Mouse (Mus musculus) spleen, adult 12 weeks (tissue): ENCODE data around the gene Fam222a.

ENCODE experiments used
- DNase-seq: peaks from one replicate; pipeline ENCODE4 v3.0.0; 2022; ENCODE audit warnings: low spot score

Gene Fam222a

GRCm38 (mm10) chr5:114567565-114568197, at the start of gene Fam222a:
TSS of gene Fam222a (plus strand) at chr5:114568016.
- peak; percentile 22 for DNase-seq

GRCm38 (mm10) chr5:114528355-114528754, 39.5 kb upstream of the Fam222a start:
- DNase-seq: no peak

DNA sequence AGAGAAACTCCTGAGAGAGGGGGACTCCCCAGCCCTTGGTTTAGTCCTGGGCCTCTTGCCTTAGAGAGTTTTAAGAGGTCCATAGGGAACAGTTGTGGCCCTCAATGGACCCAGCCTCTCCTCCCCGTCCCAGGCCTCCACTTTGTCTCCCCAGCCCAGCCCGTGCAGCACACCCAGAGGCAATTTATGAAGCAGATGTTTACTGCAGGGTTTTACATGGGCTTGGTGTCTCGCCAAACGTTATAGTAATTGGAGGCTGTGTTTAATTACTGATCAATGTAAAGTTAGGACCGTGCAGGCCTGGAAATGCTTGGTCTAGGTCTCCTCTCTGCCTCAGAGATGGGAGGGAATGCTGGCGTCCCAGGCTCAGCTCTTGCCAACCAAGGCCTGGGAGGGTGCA, 37.5 kb upstream of the Fam222a start:
- DNase-seq: no peak

DNA sequence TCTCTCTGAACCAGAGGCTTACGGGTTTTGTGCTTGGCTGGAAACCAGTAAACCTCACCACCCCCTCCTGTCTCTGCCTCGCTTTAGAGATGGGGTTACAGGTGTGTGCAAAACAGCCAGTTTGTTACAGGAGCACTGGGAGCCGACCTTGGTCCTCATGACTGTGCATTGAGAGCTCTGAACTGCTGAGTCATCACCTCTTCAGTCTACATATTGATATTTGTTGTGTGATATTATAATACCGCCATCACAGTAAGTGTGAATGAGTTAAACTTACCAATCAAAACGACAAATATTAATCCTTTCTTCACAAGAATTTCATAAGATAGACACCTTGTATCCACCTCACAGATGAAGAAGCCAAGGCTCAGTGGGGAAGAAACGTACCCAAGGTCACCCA, 35.8 kb upstream of the Fam222a start:
- DNase-seq: no peak

DNA sequence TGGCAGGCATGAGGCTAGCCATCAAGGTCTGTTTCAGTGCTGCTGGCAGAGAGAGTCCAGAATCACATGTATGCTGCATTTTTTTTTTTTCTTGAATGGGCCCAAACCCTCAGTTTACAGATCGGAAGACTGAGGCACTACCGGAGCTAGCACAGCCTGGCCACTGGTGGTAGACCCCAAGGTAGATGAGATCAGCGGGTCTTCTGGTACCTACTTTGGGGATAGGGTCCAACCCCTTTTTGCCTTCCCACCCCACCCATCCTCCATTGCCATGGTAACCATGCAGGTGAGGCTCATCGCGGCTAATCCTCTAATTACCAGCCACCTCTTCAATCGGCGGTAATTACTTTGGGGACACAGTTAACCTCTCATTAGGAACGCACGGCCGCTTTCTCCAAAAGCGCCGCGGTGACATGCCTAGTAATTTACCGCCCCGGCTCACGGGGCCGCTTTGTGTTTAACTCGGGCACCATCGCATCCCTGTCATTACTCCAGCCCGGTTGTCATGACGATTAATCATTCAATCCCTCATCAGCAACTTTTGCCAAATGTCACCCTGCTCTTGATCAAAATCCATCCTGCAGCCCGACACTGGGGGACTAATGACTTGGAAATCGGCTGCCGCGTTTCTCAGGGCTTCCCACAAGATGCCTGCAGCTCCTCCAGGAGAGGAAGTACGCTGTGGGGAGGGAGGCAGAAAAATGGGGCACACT, 30.4 kb upstream of the Fam222a start:
- DNase-seq: no peak

GRCm38 (mm10) chr5:114538021-114538405, 29.8 kb upstream of the Fam222a start:
- no peak for DNase-seq

DNA sequence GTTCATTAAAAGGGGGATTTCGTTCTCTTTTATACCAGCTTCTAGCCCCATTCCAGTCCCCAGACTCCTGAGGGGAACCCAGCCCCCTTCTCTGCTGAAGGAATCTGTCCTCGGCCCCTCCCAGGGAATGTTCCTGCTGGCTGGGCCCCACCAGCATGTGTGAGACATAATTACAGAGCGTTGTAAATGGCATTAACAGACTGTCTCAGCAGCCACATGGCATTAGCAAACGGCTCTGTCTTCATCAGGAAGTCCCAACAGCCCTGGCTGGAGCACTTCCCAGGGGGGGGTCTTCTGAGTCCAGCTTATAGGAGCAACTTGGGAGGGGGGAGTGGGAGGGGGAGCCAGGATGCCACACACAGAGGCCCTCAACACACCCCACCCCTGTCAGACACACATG, 29.1 kb upstream of the Fam222a start:
- no peak for DNase-seq

DNA sequence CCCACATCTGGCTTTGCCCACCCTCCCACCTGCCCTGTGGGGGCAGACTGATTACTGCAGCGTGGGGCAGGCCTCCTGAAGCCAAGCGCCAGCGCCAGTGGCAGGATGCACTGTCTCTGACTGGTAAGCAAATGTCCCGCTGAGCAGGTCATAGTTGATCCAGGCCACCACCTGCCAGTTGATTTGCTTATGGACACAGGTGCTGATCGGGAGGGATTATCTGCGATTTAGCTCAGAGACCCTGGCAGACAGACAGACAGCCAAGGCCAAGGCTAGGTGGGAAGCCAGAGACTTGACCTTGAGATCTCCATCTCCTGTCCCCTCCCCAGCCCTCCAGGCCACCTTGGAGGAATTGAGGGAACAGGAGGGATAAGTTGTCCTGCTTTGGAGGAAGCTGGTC, 28.1 kb upstream of the Fam222a start:
- no peak for DNase-seq

DNA sequence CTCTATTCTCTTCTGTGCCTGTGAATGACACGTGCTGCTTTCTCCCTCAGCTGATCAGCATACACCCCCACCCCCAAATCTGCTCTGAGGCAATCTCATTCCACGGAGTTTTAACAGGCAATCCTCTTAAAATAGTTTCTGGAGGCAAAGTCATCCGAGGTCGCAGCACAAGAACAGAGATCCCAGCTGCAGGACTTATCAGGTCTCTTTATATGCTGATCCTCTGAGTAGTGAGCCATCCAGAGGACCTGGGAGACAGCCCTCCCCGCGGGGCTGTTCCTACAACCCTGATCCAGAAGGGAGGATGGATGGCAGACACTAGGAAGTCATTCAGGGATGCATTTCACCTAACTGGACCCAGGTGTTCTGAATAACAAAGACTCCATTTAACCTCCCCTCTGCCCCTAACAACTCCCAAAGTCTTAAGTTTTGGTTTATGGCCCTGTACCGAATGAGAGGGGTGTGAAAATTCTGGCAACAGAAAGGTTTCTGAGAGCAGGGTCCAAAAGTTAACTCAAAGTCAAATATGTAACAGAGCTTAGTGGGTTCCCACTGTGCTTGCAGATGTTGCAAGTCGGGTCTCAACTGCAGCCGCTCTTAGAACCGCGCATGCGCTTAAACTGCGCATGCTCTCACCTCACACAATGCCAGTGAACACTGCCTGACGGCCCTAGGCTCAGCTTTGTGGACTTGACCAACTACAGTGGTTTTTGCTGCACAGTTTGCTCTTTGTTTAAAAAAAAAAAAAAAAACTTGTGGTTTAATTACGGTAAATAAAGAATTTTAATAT, 26.0 kb upstream of the Fam222a start:
- DNase-seq: no peak

- no peak for DNase-seq
These were observed 24.2 kb upstream of the Fam222a start for GRCm38 (mm10) chr5:114543656-114544055.

- no peak for DNase-seq
These were observed 23.6 kb upstream of the Fam222a start for GRCm38 (mm10) chr5:114544205-114544604.

DNA sequence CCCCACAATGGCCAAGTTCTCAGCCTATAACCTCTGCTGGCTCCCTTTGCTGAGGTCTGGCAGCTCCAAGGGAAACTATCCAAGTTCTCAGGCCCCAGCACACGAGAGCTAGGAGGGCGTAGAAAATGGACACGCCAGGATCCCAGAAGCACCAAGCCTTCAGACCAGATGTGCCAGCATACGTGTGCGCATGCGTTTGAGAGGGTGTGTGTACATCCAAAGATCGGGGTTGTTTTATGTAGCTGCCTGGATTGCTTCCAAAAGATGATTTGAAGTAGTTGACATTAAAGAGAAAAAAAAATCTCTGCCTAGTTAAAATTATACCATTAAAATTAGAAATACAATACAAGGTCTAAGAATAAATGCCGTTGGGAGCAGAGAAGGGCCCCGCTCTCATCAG, 22.7 kb upstream of the Fam222a start:
- DNase-seq: no peak

- no peak for DNase-seq
These were observed 18.8 kb upstream of the Fam222a start for GRCm38 (mm10) chr5:114548976-114549375.

- DNase-seq: no peak
These were observed 18.0 kb upstream of the Fam222a start for GRCm38 (mm10) chr5:114549770-114550169.

GRCm38 (mm10) chr5:114550431-114550830, 17.4 kb upstream of the Fam222a start:
- no peak for DNase-seq

DNA sequence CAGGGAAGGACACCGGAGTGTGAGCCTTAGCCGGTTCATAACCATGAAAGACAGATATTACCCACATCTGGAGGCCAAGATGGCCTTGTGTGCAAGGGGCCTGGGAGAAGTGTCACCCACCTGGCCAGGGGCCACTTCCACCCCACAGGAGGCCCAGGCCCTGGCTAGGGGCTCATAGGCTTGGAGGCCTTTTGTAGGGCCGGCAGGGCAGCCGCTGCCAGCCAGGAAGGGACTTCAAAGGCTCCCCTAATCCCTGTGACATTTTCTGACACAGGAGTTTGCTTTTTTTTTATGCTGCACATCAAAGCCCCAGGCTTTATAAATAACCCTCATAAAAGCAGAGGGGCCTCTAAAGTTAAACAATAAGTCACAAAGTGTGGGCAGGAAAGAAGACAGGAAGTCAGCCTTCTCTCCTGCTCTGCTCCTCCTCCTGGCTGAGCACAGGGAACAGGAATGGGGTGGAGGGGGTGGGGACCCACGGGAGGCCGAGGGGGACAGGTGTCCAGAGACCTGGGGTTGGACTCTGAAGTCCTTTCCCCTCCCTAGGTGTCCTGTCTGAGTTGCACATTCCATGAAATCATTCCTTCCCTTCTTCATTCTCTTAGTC, 16.8 kb upstream of the Fam222a start:
- no peak for DNase-seq

GRCm38 (mm10) chr5:114552507-114553208, 15.2 kb upstream of the Fam222a start:
- no peak for DNase-seq

- no peak for DNase-seq
These were observed 14.1 kb upstream of the Fam222a start for GRCm38 (mm10) chr5:114553706-114554105.

- DNase-seq: no peak
These were observed 12.4 kb upstream of the Fam222a start for GRCm38 (mm10) chr5:114555424-114555823.

GRCm38 (mm10) chr5:114556109-114556508, 11.7 kb upstream of the Fam222a start:
- no peak for DNase-seq

- no peak for DNase-seq
These were observed 9.8 kb upstream of the Fam222a start for GRCm38 (mm10) chr5:114557765-114558731.
